In the genomic region with DNA sequence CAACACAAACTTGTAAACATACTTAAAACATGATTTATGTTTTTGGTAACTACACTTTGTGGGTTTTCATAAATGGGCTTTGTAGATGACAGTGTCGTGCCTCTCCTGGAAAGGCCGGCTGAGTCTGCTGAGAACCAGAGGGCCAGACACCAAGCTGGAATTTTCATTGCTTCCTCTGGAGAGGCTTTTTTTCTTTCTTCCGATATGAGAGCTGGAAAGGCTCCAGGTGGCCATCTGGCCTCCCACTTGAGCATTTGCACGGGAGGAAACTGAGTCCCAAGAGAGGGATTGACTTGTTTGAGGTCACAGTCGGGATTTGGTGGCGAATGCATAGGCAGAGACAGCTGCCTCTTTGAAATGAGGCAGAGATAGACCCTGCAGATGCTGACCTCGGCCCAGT, we compare ENCODE assay signal across 9 mouse cellular contexts. TPM values are rescaled to one million over a fixed set of nuclear protein-coding genes. Genes with fewer than 3 reads are reported as not detected.
DNase-seq lines count a peak whose midpoint lies in the region; ATAC-seq and TF ChIP-seq lines count a peak whose summit lies in the region.
"Had no signal": no experiment of that assay in that cellular context is flagged by ENCODE, and none has a peak within 500 bp of the region (broad histone marks: within the 10 kb centered on the region; RNA-seq: fewer than 3 reads in every experiment).

No protein-coding gene starts in this region.

- no peak for TF ChIP-seq CTCF in heart, adult 2 months (IDR thresholded peaks at IDR 0.05)
- TF ChIP-seq CTCF in kidney, postnatal 0 days (IDR thresholded peaks at IDR 0.05; ENCODE audit: low read depth) = no peak
- no peak for TF ChIP-seq CTCF in thymus, adult 2 months (IDR thresholded peaks at IDR 0.05; ENCODE audit: borderline replicate concordance, control insufficient read depth, extremely low read depth, insufficient read depth, low read length, poor library complexity)

- H3K9ac ChIP-seq in embryonic facial prominence, embryonic 14.5 days (ENCODE audit: low read depth, low read length) = no peak overlapping the region
- no peak overlapping the region for H3K9ac ChIP-seq in heart, adult 2 months (ENCODE audit: low read depth, low read length)
- no peak overlapping the region for H3K9ac ChIP-seq in kidney, postnatal 0 days (ENCODE audit: low read depth, low read length)
- H3K9ac ChIP-seq in midbrain, embryonic 16.5 days (ENCODE audit: low read depth, low read length) = no peak overlapping the region
- H3K9ac ChIP-seq: liver, embryonic 12.5 days had no signal

- H3K27me3 ChIP-seq in embryonic facial prominence, embryonic 14.5 days (replicated peaks; ENCODE audit: control insufficient read depth, insufficient read depth, low read length) = no peaks in the 10 kb centered on the region
- peaks cover 8% of the 10 kb centered on the region; the same call in 1 of the 2 replicates for H3K27me3 ChIP-seq in embryonic facial prominence, embryonic 10.5 days (replicated peaks; ENCODE audit: low read depth, poor library complexity, severe bottlenecking)
- H3K27me3 ChIP-seq in heart, adult 2 months (ENCODE audit: control insufficient read depth, insufficient read depth, low read length) = no peaks in the 10 kb centered on the region; the same call in 1 of the 2 replicates
- H3K27me3 ChIP-seq in kidney, postnatal 0 days (ENCODE audit: insufficient read depth, low read length) = no peaks in the 10 kb centered on the region
- no peaks in the 10 kb centered on the region for H3K27me3 ChIP-seq in thymus, adult 2 months (ENCODE audit: control insufficient read depth, insufficient read depth, low read length)
- no peaks in the 10 kb centered on the region for H3K27me3 ChIP-seq in midbrain, embryonic 16.5 days (ENCODE audit: control insufficient read depth, insufficient read depth, low read depth, low read length)

- H3K36me3 ChIP-seq in embryonic facial prominence, embryonic 14.5 days (ENCODE audit: control insufficient read depth, insufficient read depth, low read length) = no peaks in the 10 kb centered on the region
- no peaks in the 10 kb centered on the region for H3K36me3 ChIP-seq in embryonic facial prominence, embryonic 10.5 days (replicated peaks)
- no peaks in the 10 kb centered on the region for H3K36me3 ChIP-seq in heart, adult 2 months (ENCODE audit: control insufficient read depth, insufficient read depth, low read length)
- H3K36me3 ChIP-seq in kidney, postnatal 0 days (ENCODE audit: insufficient read depth, low read length) = no peaks in the 10 kb centered on the region
- no peaks in the 10 kb centered on the region for H3K36me3 ChIP-seq in thymus, adult 2 months (ENCODE audit: control insufficient read depth, insufficient read depth, low read length)
- no peaks in the 10 kb centered on the region for H3K36me3 ChIP-seq in midbrain, embryonic 16.5 days (ENCODE audit: control insufficient read depth, insufficient read depth, low read length)
- H3K36me3 ChIP-seq: liver, embryonic 12.5 days had no signal

- H3K9me3 ChIP-seq in embryonic facial prominence, embryonic 14.5 days (ENCODE audit: control insufficient read depth, low read length) = no peaks in the 10 kb centered on the region
- no peaks in the 10 kb centered on the region for H3K9me3 ChIP-seq in embryonic facial prominence, embryonic 10.5 days
- no peaks in the 10 kb centered on the region for H3K9me3 ChIP-seq in kidney, postnatal 0 days (replicated peaks; ENCODE audit: low read length)
- H3K9me3 ChIP-seq in midbrain, embryonic 16.5 days (replicated peaks; ENCODE audit: control insufficient read depth, low read length, poor library complexity, severe bottlenecking) = no peaks in the 10 kb centered on the region
- H3K9me3 ChIP-seq: liver, embryonic 12.5 days had no signal

- 0 out of 2 replicates have a peak, but pooled peaks have one; percentile 65 for TF ChIP-seq EP300 in heart, adult 2 months (IDR thresholded peaks at IDR 0.05; ENCODE audit: insufficient read depth, low read depth, low read length)

- WGBS in embryonic facial prominence, embryonic 14.5 days = 42% methylated on average over 7 of the region's 7 CpGs
- 65% methylated on average over 7 of the region's 7 CpGs for WGBS in embryonic facial prominence, embryonic 10.5 days
- WGBS in heart, adult 2 months = 21% methylated on average over 7 of the region's 7 CpGs
- WGBS in kidney, postnatal 0 days = 43% methylated on average over 7 of the region's 7 CpGs
- 93% methylated on average over 7 of the region's 7 CpGs for WGBS in thymus, adult 2 months
- 64% methylated on average over 7 of the region's 7 CpGs for WGBS in midbrain, embryonic 16.5 days

- H3K4me3 ChIP-seq in embryonic facial prominence, embryonic 14.5 days (ENCODE audit: low read depth, low read length) = no peak overlapping the region
- H3K4me3 ChIP-seq in embryonic facial prominence, embryonic 10.5 days = no peak overlapping the region
- H3K4me3 ChIP-seq in heart, adult 2 months = no peak overlapping the region
- H3K4me3 ChIP-seq in kidney, postnatal 0 days (replicated peaks; ENCODE audit: low read depth, low read length) = no peak overlapping the region
- no peak overlapping the region for H3K4me3 ChIP-seq in thymus, adult 2 months (ENCODE audit: control insufficient read depth, insufficient read depth, low read length)
- H3K4me3 ChIP-seq in midbrain, embryonic 16.5 days (ENCODE audit: low read depth, low read length) = no peak overlapping the region
- H3K4me3 ChIP-seq: liver, embryonic 12.5 days had no signal

- H3K4me2 ChIP-seq in embryonic facial prominence, embryonic 14.5 days (ENCODE audit: low read depth, low read length) = no peak overlapping the region
- no peak overlapping the region for H3K4me2 ChIP-seq in kidney, postnatal 0 days (ENCODE audit: low read length)
- H3K4me2 ChIP-seq in midbrain, embryonic 16.5 days (ENCODE audit: low read length) = no peak overlapping the region
- H3K4me2 ChIP-seq: liver, embryonic 12.5 days had no signal

- ATAC-seq in embryonic facial prominence, embryonic 14.5 days (ENCODE audit: low read depth) = no peak
- no peak for ATAC-seq in kidney, postnatal 0 days (replicated peaks; ENCODE audit: low FRiP score, low read depth)
- no peak for ATAC-seq in midbrain, embryonic 16.5 days
- ATAC-seq: liver, embryonic 12.5 days had no signal

- no peak overlapping the region for H3K27ac ChIP-seq in embryonic facial prominence, embryonic 14.5 days (replicated peaks; ENCODE audit: low read depth, low read length)
- no peak overlapping the region for H3K27ac ChIP-seq in embryonic facial prominence, embryonic 10.5 days (replicated peaks)
- no peak overlapping the region for H3K27ac ChIP-seq in heart, adult 2 months
- no peak overlapping the region for H3K27ac ChIP-seq in kidney, postnatal 0 days
- H3K27ac ChIP-seq in thymus, adult 2 months (ENCODE audit: control insufficient read depth, insufficient read depth, low read length) = no peak overlapping the region
- H3K27ac ChIP-seq in midbrain, embryonic 16.5 days (ENCODE audit: low read length) = no peak overlapping the region
- H3K27ac ChIP-seq: liver, embryonic 12.5 days had no signal

- H3K79me2 ChIP-seq in heart, adult 2 months (replicated peaks; ENCODE audit: control insufficient read depth, insufficient read depth, low read length) = no peaks in the 10 kb centered on the region

- TF ChIP-seq POLR2A in heart, adult 2 months (IDR thresholded peaks at IDR 0.05; ENCODE audit: insufficient read depth, low read depth, low read length) = no peak
- no peak for TF ChIP-seq POLR2A in thymus, adult 2 months (IDR thresholded peaks at IDR 0.05; ENCODE audit: control insufficient read depth, extremely low read depth, insufficient read depth, low read length, poor library complexity)

- H3K4me1 ChIP-seq in embryonic facial prominence, embryonic 14.5 days (ENCODE audit: control insufficient read depth, insufficient read depth, low read length) = peaks cover 9% of the 10 kb centered on the region; the same call in 1 of the 2 replicates
- H3K4me1 ChIP-seq in embryonic facial prominence, embryonic 10.5 days = peaks cover 60% of the 10 kb centered on the region
- H3K4me1 ChIP-seq in heart, adult 2 months (ENCODE audit: control insufficient read depth, insufficient read depth, low read length) = peaks cover 20% of the 10 kb centered on the region
- 0 out of 2 replicates have a peak, but pooled peaks cover 13% of the 10 kb centered on the region for H3K4me1 ChIP-seq in kidney, postnatal 0 days (replicated peaks; ENCODE audit: insufficient read depth, low read length)
- peaks cover 14% of the 10 kb centered on the region for H3K4me1 ChIP-seq in thymus, adult 2 months (replicated peaks; ENCODE audit: control insufficient read depth, insufficient read depth, low read length)
- no peaks in the 10 kb centered on the region for H3K4me1 ChIP-seq in midbrain, embryonic 16.5 days (ENCODE audit: control insufficient read depth, insufficient read depth, low read length)

- intact Hi-C loops in heart, adult 2 months (cut with DNase I) = loop anchor here (2.0 kb wide), 1 partner anchor 31 kb away; no protein-coding TSS in a partner anchor

- peak; percentile 60 for DNase-seq in embryonic facial prominence, embryonic 14.5 days (ENCODE audit: low spot score)
- DNase-seq in embryonic facial prominence, embryonic 10.5 days (ENCODE audit: low spot score) = no peak
- peak; percentile 70 for DNase-seq in MN1 (ENCODE audit: low spot score)
- DNase-seq in heart, adult 2 months = peak; percentile 56 to 67
- DNase-seq in kidney, postnatal 0 days (ENCODE audit: low spot score) = peak; percentile 79
- DNase-seq in thymus, adult 2 months = no peak
- DNase-seq in right cerebral cortex, postnatal 36 days (ENCODE audit: low spot score in 2 of 2) = no peak

RNA-seq across cellular contexts. Expression of a gene that starts 31.6 kb away (rescaled TPM):
- polyA plus RNA-seq in embryonic facial prominence, embryonic 14.5 days (2014; fragmentation: Nextera tagmentation; extraction: Ambion mirVana) = 17.0 and 19.3 TPM in 2 replicates
- polyA plus RNA-seq in embryonic facial prominence, embryonic 10.5 days (2016; fragmentation: Nextera tagmentation; extraction: Ambion mirVana) = 23.4 and 25.5 TPM in 2 replicates
- total RNA-seq in heart, adult 2 months (2021) = 10 to 100 TPM; 12.4 to 13.0 TPM
- polyA plus RNA-seq in heart, adult 2 months (2012; rRNA removed) = 18.4 and 24.0 TPM in 2 replicates
- 19.2 and 20.0 TPM in 2 replicates for polyA plus RNA-seq in kidney, postnatal 0 days (2015; fragmentation: Nextera tagmentation; extraction: Ambion mirVana)
- 63.4 and 70.9 TPM in 2 replicates for polyA plus RNA-seq in thymus, adult 2 months (2012; rRNA removed)
- polyA plus RNA-seq in midbrain, embryonic 16.5 days (2015; fragmentation: Nextera tagmentation; extraction: Ambion mirVana) = 5.7 and 6.1 TPM in 2 replicates

Comparison
In these comparisons a context has a peak if more than half of its experiments do, and no peak if none do; other contexts are left out.
1. DNase-seq: peak in embryonic facial prominence, embryonic 14.5 days (single experiment), MN1 (single experiment), heart, adult 2 months (2 of 2) and kidney, postnatal 0 days (single experiment); none in embryonic facial prominence, embryonic 10.5 days (single experiment), thymus, adult 2 months (single experiment) and right cerebral cortex, postnatal 36 days (0 of 2).